In the genomic region with DNA sequence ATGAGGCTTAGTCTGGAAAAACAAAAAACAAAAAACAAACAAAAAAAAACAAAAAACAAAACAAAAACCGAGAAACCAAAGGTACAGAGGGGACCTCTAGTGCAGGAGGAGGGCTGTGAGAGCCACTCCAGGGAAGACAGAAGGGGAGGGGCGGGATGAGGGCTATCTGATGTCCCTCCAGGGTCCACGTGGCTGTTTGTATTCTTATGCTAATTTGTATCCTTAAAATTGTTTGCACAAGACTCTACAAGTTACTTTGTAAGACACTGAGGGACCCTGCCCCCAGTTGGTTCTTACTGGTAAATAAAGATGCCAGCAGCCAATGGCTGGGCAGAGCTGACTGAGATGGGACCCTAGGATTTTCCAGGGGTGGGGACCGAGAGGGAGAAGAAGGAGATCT, we compare ENCODE assay signal across 37 mouse cellular contexts. TPM values are rescaled to one million over a fixed set of nuclear protein-coding genes. Genes with fewer than 3 reads are reported as not detected.
"Had no signal": no experiment of that assay in that cellular context is flagged by ENCODE, and none has a peak within 500 bp of the region (broad histone marks: within the 10 kb centered on the region; RNA-seq: fewer than 3 reads in every experiment).

No protein-coding gene starts in this region.

- DNase-seq: gastrocnemius, adult 2 months; gastrocnemius, postnatal 14 days; gastrocnemius, postnatal 36 days; heart, adult 11 months; heart, adult 2 months; heart, postnatal 14 days; heart, postnatal 36 days; kidney, adult 11 months; kidney, adult 2 months; kidney, adult 9 months; kidney, postnatal 14 days; kidney, postnatal 36 days; layer of hippocampus, adult 9-11 months; layer of hippocampus, postnatal 36 days had no signal

- H3K36me3 ChIP-seq: heart, embryonic 13.5 days; heart, embryonic 15.5 days; hindbrain, embryonic 13.5 days; hindbrain, embryonic 15.5 days; kidney, embryonic 15.5 days; limb, embryonic 10.5 days; limb, embryonic 12.5 days; liver, embryonic 12.5 days had no signal

- H3K9me3 ChIP-seq: heart, embryonic 13.5 days; heart, embryonic 15.5 days; hindbrain, embryonic 13.5 days; hindbrain, embryonic 15.5 days; kidney, embryonic 15.5 days; limb, embryonic 10.5 days; limb, embryonic 12.5 days; liver, embryonic 12.5 days had no signal

- H3K4me3 ChIP-seq: gastrocnemius, adult 2 months; heart, adult 2 months; heart, embryonic 13.5 days; heart, embryonic 15.5 days; hindbrain, embryonic 13.5 days; hindbrain, embryonic 15.5 days; kidney, embryonic 15.5 days; limb, embryonic 10.5 days; limb, embryonic 12.5 days; liver, embryonic 12.5 days had no signal

- H3K27me3 ChIP-seq: heart, embryonic 15.5 days; hindbrain, embryonic 13.5 days; hindbrain, embryonic 15.5 days; kidney, embryonic 15.5 days; limb, embryonic 12.5 days; liver, embryonic 12.5 days had no signal

- H3K27ac ChIP-seq: gastrocnemius, adult 2 months; heart, adult 2 months; heart, embryonic 13.5 days; heart, embryonic 15.5 days; hindbrain, embryonic 13.5 days; hindbrain, embryonic 15.5 days; hindbrain, postnatal 0 days; kidney, embryonic 15.5 days; kidney, postnatal 0 days; limb, embryonic 10.5 days; limb, embryonic 12.5 days; liver, embryonic 12.5 days; liver, embryonic 14.5 days had no signal

- H3K9ac ChIP-seq: heart, embryonic 13.5 days; heart, embryonic 15.5 days; hindbrain, embryonic 13.5 days; hindbrain, embryonic 15.5 days; kidney, embryonic 15.5 days; limb, embryonic 12.5 days; liver, embryonic 12.5 days; liver, embryonic 14.5 days had no signal

- H3K4me1 ChIP-seq: heart, embryonic 13.5 days; heart, embryonic 15.5 days; hindbrain, embryonic 13.5 days; hindbrain, embryonic 15.5 days; kidney, embryonic 15.5 days; limb, embryonic 10.5 days; limb, embryonic 12.5 days; liver, embryonic 12.5 days had no signal

RNA-seq across cellular contexts. Expression of gene Vpreb2, which starts 26.9 kb away (rescaled TPM):
- total RNA-seq: gastrocnemius, adult 2 months; gastrocnemius, postnatal 36 days; heart, adult 2 months; heart, postnatal 14 days; heart, postnatal 36 days; hindbrain, postnatal 0 days; layer of hippocampus, adult 8-10 months; layer of hippocampus, postnatal 36 days; left cerebral cortex, postnatal 10 days; left cerebral cortex, postnatal 36 days; liver, adult 2 months had no signal
- polyA plus RNA-seq: gonadal fat pad, adult 2 months; heart, adult 2 months; heart, embryonic 11.5 days; heart, embryonic 13.5 days; heart, embryonic 15.5 days; heart, postnatal 0 days; hindbrain, embryonic 11.5 days; hindbrain, embryonic 13.5 days; hindbrain, embryonic 15.5 days; hindbrain, postnatal 0 days; intestine, embryonic 14.5 days; intestine, embryonic 16.5 days; kidney, adult 2 months; kidney, embryonic 15.5 days; kidney, postnatal 0 days; large intestine, adult 2 months; limb, embryonic 10.5 days; limb, embryonic 12.5 days; limb, embryonic 14.5 days; liver, adult 2 months; liver, embryonic 12.5 days had no signal
